8 mouse cellular contexts compared by ENCODE assay signal in the genomic region with DNA sequence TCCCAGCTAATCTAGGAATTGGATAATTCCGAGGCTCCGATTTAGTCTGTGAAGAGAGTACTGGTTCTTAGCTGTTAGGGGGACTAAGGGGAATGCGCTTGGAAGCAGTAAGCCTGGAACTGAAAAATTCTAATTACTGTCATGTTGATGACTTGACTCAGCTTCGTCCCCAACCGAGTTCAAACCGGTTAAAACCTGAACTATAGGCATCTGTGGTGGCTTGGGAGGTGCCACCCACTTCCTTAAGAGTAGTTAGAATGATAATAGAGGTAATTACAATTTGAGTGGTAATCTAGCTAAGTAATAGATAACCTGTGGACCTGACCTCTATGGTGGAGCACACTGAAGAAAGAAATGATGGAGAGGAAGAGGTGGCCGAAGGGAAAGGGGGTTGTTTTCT. TPM values are rescaled to one million over a fixed set of nuclear protein-coding genes. Genes with fewer than 3 reads are reported as not detected.
DNase-seq lines count a peak whose midpoint lies in the region; ATAC-seq lines count a peak whose summit lies in the region.

No protein-coding gene starts in this region.

- H3K9ac ChIP-seq in kidney, embryonic 14.5 days (ENCODE audit: low read depth, low read length): peak overlapping the region; percentile 90; the same call in 1 of the 2 replicates
- H3K9ac ChIP-seq in intestine, embryonic 14.5 days (ENCODE audit: low read length): no peak overlapping the region
- no peak overlapping the region for H3K9ac ChIP-seq in neural tube, embryonic 12.5 days

- peak overlapping the region; percentile 87 for H3K4me3 ChIP-seq in kidney, embryonic 14.5 days (ENCODE audit: low read length)
- H3K4me3 ChIP-seq in intestine, embryonic 14.5 days (ENCODE audit: low read depth, low read length): peak overlapping the region; percentile 73; the same call in 1 of the 2 replicates
- no peak overlapping the region for H3K4me3 ChIP-seq in neural tube, embryonic 12.5 days

- H3K4me2 ChIP-seq in kidney, embryonic 14.5 days (replicated peaks; ENCODE audit: low read depth, low read length): peak overlapping the region; percentile 75
- H3K4me2 ChIP-seq in intestine, embryonic 14.5 days (ENCODE audit: low read length): peak overlapping the region; percentile 83
- H3K4me2 ChIP-seq in neural tube, embryonic 12.5 days (replicated peaks): peak overlapping the region; percentile 64

- no peak overlapping the region for H3K27ac ChIP-seq in kidney, embryonic 14.5 days (ENCODE audit: low read depth, low read length)
- H3K27ac ChIP-seq in intestine, embryonic 14.5 days (ENCODE audit: low read depth): no peak overlapping the region
- H3K27ac ChIP-seq in neural tube, embryonic 12.5 days: no peak overlapping the region

- intact Hi-C loops in left cerebral cortex, postnatal 14 days (cut with DNase I): no loop called here

- no peaks in the 10 kb centered on the region for H3K9me3 ChIP-seq in kidney, embryonic 14.5 days (ENCODE audit: control insufficient read depth, low read length)
- H3K9me3 ChIP-seq in intestine, embryonic 14.5 days (ENCODE audit: control insufficient read depth, low read length): no peaks in the 10 kb centered on the region
- no peaks in the 10 kb centered on the region for H3K9me3 ChIP-seq in neural tube, embryonic 12.5 days

- H3K36me3 ChIP-seq in kidney, embryonic 14.5 days (ENCODE audit: control insufficient read depth, insufficient read depth, low read length): peaks cover 10% of the 10 kb centered on the region; the same call in 1 of the 2 replicates
- H3K36me3 ChIP-seq in intestine, embryonic 14.5 days (ENCODE audit: control insufficient read depth, insufficient read depth, low read length): peaks cover 8% of the 10 kb centered on the region; the same call in 1 of the 2 replicates
- 0 out of 2 replicates have a peak, but pooled peaks cover 2% of the 10 kb centered on the region for H3K36me3 ChIP-seq in neural tube, embryonic 12.5 days

- WGBS in kidney, embryonic 14.5 days: 12% methylated on average over 7 of the region's 7 CpGs
- WGBS in intestine, embryonic 14.5 days: 28% methylated on average over 7 of the region's 7 CpGs
- 8% methylated on average over 7 of the region's 7 CpGs for WGBS in neural tube, embryonic 12.5 days

- ATAC-seq in kidney, embryonic 14.5 days (ENCODE audit: low FRiP score, low TSS enrichment): no peak
- no peak for ATAC-seq in intestine, embryonic 14.5 days (replicated peaks; ENCODE audit: low FRiP score, low TSS enrichment, low read depth)
- no peak for ATAC-seq in neural tube, embryonic 12.5 days (ENCODE audit: low FRiP score, low read depth)

- DNase-seq in kidney, adult 8-10 months: no peak
- DNase-seq in c-Kit-positive CD71-positive TER-119-negative erythroid progenitor cells, embryonic 14.5 days (ENCODE audit: low read depth): peak; percentile 52
- DNase-seq in intestine, embryonic 14.5 days (ENCODE audit: low spot score): no peak
- no peak for DNase-seq in adrenal gland, postnatal 25 days
- DNase-seq in MN1 (ENCODE audit: low spot score): no peak
- no peak for DNase-seq in left cerebral cortex, postnatal 14 days (ENCODE audit: low spot score in 2 of 2)

- no peaks in the 10 kb centered on the region for H3K4me1 ChIP-seq in kidney, embryonic 14.5 days (ENCODE audit: control insufficient read depth, insufficient read depth, low read length)
- peaks cover 8% of the 10 kb centered on the region; the same call in 1 of the 2 replicates for H3K4me1 ChIP-seq in intestine, embryonic 14.5 days (replicated peaks; ENCODE audit: control insufficient read depth, insufficient read depth, low read length)
- peaks cover 6% of the 10 kb centered on the region; the same call in 1 of the 2 replicates for H3K4me1 ChIP-seq in neural tube, embryonic 12.5 days

- no peaks in the 10 kb centered on the region for H3K27me3 ChIP-seq in kidney, embryonic 14.5 days (ENCODE audit: control insufficient read depth, insufficient read depth, low read length)
- no peaks in the 10 kb centered on the region for H3K27me3 ChIP-seq in intestine, embryonic 14.5 days (replicated peaks; ENCODE audit: control insufficient read depth, insufficient read depth, low read length)
- no peaks in the 10 kb centered on the region for H3K27me3 ChIP-seq in neural tube, embryonic 12.5 days (replicated peaks)

RNA-seq across cellular contexts. Expression of gene Slc25a40, which starts 1.5 kb away (rescaled TPM):
- polyA plus RNA-seq in kidney, embryonic 14.5 days (2014; fragmentation: Nextera tagmentation; extraction: Ambion mirVana): 12.4 and 12.6 TPM in 2 replicates
- 10.2 and 11.0 TPM in 2 replicates for polyA plus RNA-seq in intestine, embryonic 14.5 days (2014; fragmentation: Nextera tagmentation; extraction: Ambion mirVana)
- 9.6 and 9.9 TPM in 2 replicates for polyA plus RNA-seq in neural tube, embryonic 12.5 days (2016; fragmentation: Nextera tagmentation; extraction: Ambion mirVana)
- total RNA-seq in adrenal gland, postnatal 25 days (2021): 13.1 and 15.1 TPM in 2 replicates
- total RNA-seq in left cerebral cortex, postnatal 14 days (2021): 1 to 10 TPM; 8.6 to 8.9 TPM

RNA-seq across cellular contexts. Expression of gene Dbf4, which starts 1.6 kb away (rescaled TPM):
- 55.5 and 64.7 TPM in 2 replicates for polyA plus RNA-seq in kidney, embryonic 14.5 days (2014; fragmentation: Nextera tagmentation; extraction: Ambion mirVana)
- polyA plus RNA-seq in intestine, embryonic 14.5 days (2014; fragmentation: Nextera tagmentation; extraction: Ambion mirVana): 47.2 and 54.7 TPM in 2 replicates
- polyA plus RNA-seq in neural tube, embryonic 12.5 days (2016; fragmentation: Nextera tagmentation; extraction: Ambion mirVana): 42.0 and 43.5 TPM in 2 replicates
- total RNA-seq in adrenal gland, postnatal 25 days (2021): 9.8 and 10.5 TPM in 2 replicates
- total RNA-seq in left cerebral cortex, postnatal 14 days (2021): 1 to 10 TPM; 2.7 to 3.5 TPM

RNA-seq across cellular contexts. Expression of gene Adam22, which starts 56.2 kb away (rescaled TPM):
- polyA plus RNA-seq in kidney, embryonic 14.5 days (2014; fragmentation: Nextera tagmentation; extraction: Ambion mirVana): 7.6 and 10.2 TPM in 2 replicates
- 10.5 and 11.0 TPM in 2 replicates for polyA plus RNA-seq in intestine, embryonic 14.5 days (2014; fragmentation: Nextera tagmentation; extraction: Ambion mirVana)
- 22.3 and 25.1 TPM in 2 replicates for polyA plus RNA-seq in neural tube, embryonic 12.5 days (2016; fragmentation: Nextera tagmentation; extraction: Ambion mirVana)
- 3.2 and 3.9 TPM in 2 replicates for total RNA-seq in adrenal gland, postnatal 25 days (2021)
- 100 to 1,000 TPM; 211 to 220 TPM for total RNA-seq in left cerebral cortex, postnatal 14 days (2021)
